Mouse (Mus musculus) macrophage (primary cell): ENCODE data around the gene Gria2. TPM values are rescaled to one million over a fixed set of nuclear protein-coding genes. Genes with fewer than 3 reads are reported as not detected.

Experiments used
- H3K27ac ChIP-seq: fragments of 350-480 bp; formaldehyde crosslinking; 2 replicates; pipeline ENCODE4 v1.9.0; 2021
- H3K36me3 ChIP-seq: fragments of 350-480 bp; formaldehyde crosslinking; 2 replicates; pipeline ENCODE4 v1.9.0; 2021; ENCODE audit errors: inconsistent target
- H3K4me3 ChIP-seq: fragments of 350-480 bp; formaldehyde crosslinking; 2 replicates; pipeline ENCODE4 v1.9.0; 2021; ENCODE audit errors: inconsistent target
- H3K79me2 ChIP-seq: fragments of 350-480 bp; formaldehyde crosslinking; 2 replicates; pipeline ENCODE4 v1.9.0; 2021; ENCODE audit errors: inconsistent target
- WGBS: methylation state at CpG from one replicate; pipeline ENCODE4 v1.1.7; 2026; ENCODE audit warnings: inconsistent platforms; ENCODE audit not compliant: missing documents; 5-methylcytosine and 5-hydroxymethylcytosine counted together
- polyA plus RNA-seq: library from polyadenylated mRNA; stranded (reverse); fragments of 250-400 nt; gene quantifications from 3 replicates; pipeline ENCODE4 v1.2.4, GENCODE M21; 2018; ENCODE audit warnings: inconsistent platforms
- total RNA-seq, 78 experiments: library from RNA; depleted of rRNA; stranded (reverse); fragments of 250-400 nt; gene quantifications; 1 replicate in 9 of 78; 2 replicates in 24 of 78; 3 replicates in 43 of 78; 4 replicates in 2 of 78; pipeline ENCODE4 v1.2.4; 2018; ENCODE audit warnings: inconsistent platforms in 56 of 78

Gria2 gene
- not detected for total RNA-seq (2018; cell fraction: chromatin; rRNA removed)
- total RNA-seq (2018; cell fraction: cytosol; rRNA removed) = not detected
- total RNA-seq (2018; cell fraction: nucleus; rRNA removed) = not detected
- polyA plus RNA-seq = not detected in 3 replicates

DNA sequence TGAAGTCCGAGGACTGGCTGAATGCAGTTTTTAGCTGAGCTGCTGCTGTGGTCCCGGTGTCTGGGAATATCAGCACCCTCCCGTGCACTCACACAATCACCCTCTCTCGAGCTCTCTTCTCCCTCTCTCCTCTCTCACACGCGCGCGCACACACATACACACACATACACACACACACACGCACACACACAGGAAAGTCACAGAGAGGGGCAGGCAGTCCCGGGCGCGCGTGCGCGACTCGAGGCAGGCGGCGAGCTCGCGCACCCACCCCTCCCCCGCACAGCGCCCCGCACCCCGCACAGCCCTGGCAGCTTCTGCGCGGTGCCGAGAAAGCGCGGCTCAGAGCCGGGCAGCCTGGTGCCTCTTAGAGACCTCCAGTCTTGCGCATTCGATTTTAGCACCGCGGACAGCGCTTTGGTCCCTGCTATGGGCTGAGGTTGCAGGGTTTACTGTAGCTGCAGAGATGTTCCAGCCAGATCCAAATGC is at the start of gene Gria2:
Gene Gria2 (minus strand): TSS at position 240 of the 486 bp plus-strand sequence.
- H3K79me2 ChIP-seq = no peaks in the 10 kb centered on the region
- no peak within 1 kb of the TSS for H3K4me3 ChIP-seq
- 3% methylated on average over 34 of the region's 35 CpGs for WGBS
- H3K36me3 ChIP-seq = no peaks in the 10 kb centered on the region
- no peak within 1 kb of the TSS for H3K27ac ChIP-seq

- H3K79me2 ChIP-seq = no peaks in the 10 kb centered on the region
- no peaks in the 10 kb centered on the region for H3K36me3 ChIP-seq
- H3K4me3 ChIP-seq = no peak overlapping the region
- WGBS = 83% methylated on average over 9 of the region's 10 CpGs
- H3K27ac ChIP-seq = no peak overlapping the region
These were observed 48.3 kb upstream of the Gria2 start for GRCm38 (mm10) chr3:80850947-80851346.

- no peak overlapping the region for H3K27ac ChIP-seq
- 95% methylated on average over 2 of the region's 2 CpGs for WGBS
- H3K79me2 ChIP-seq = no peaks in the 10 kb centered on the region
- no peak overlapping the region for H3K4me3 ChIP-seq
- no peaks in the 10 kb centered on the region for H3K36me3 ChIP-seq
These were observed 43.0 kb upstream of the Gria2 start for GRCm38 (mm10) chr3:80845634-80846033.

DNA sequence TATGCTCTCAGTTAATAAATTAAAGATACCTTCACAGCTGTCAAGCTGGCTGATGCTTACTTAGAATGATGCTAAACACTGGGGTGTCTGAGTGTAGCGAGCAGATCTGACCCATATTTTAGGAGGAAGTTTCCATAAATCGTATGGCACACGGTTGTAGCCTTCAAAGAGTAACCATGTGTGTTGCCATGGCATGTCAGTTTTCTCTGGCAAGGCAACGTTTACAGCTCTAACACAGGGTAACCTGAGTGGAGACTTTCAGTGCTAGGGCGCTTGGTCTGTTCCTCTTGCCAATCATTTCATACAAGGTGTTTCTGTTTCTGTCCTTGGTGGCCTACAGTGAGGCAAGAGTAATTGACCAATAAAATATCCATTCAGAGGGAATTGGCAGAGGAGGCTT is 37.2 kb upstream of the Gria2 start:
- Histone ChIP-seq H3K4me3 (no peak overlapping the region), H3K79me2 (no peaks in the 10 kb centered on the region), H3K36me3 (no peaks in the 10 kb centered on the region), H3K27ac (no peak overlapping the region)
- 82% methylated on average over 5 of the region's 5 CpGs for WGBS

GRCm38 (mm10) chr3:80837583-80837982 is 34.9 kb upstream of the Gria2 start:
- H3K79me2 ChIP-seq = no peaks in the 10 kb centered on the region
- H3K4me3 ChIP-seq = no peak overlapping the region
- H3K27ac ChIP-seq = no peak overlapping the region
- WGBS = 72% methylated on average over 3 of the region's 3 CpGs
- H3K36me3 ChIP-seq = no peaks in the 10 kb centered on the region

DNA sequence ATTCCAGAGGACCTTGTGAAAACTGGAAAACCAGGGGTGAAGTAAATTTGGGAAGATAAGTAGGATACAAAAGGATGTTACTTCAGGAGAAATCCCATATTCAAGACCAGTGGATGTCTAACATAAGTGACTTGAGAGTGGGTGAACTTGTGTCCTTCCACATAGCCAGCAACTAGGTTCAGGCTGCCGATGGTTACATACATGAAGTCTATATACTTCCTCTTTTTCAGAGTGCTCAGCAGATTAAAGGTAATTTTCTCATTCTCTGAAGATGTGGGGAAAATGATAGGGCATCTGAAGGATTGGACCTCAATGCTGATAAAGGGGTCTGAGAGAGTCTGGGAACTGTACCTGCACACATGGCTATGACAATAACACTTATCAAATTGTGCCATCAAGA is 21.3 kb upstream of the Gria2 start:
- 0% methylated on average over 1 of the region's 1 CpGs for WGBS
- Histone ChIP-seq H3K36me3 (no peaks in the 10 kb centered on the region), H3K4me3 (no peak overlapping the region), H3K79me2 (no peaks in the 10 kb centered on the region), H3K27ac (no peak overlapping the region)

- no peaks in the 10 kb centered on the region for H3K36me3 ChIP-seq
- H3K4me3 ChIP-seq = no peak overlapping the region
- no peaks in the 10 kb centered on the region for H3K79me2 ChIP-seq
- no peak overlapping the region for H3K27ac ChIP-seq
- WGBS = 88% methylated on average over 1 of the region's 1 CpGs
These were observed 16.0 kb upstream of the Gria2 start for GRCm38 (mm10) chr3:80818619-80819018.

DNA sequence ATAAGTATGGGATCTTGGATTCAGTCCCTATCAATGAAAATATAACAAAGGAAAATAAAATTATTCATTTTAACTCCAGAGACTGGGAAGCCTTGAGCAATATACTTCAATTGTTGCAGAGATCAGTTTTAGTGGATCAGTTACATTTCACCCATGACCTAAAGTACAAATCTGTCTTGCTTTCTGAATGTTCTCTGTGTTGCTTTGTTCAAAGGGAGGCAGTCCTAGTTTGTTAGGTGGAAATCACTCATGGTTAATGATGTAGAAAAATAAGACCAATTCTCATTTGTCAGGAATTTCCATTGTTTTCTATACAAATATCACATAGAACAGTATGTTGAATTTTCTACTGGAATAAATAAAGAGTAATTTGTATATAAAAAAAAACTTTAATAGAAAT is 11.1 kb upstream of the Gria2 start:
- Histone ChIP-seq H3K79me2 (no peaks in the 10 kb centered on the region), H3K36me3 (no peaks in the 10 kb centered on the region), H3K4me3 (no peak overlapping the region), H3K27ac (no peak overlapping the region)

DNA sequence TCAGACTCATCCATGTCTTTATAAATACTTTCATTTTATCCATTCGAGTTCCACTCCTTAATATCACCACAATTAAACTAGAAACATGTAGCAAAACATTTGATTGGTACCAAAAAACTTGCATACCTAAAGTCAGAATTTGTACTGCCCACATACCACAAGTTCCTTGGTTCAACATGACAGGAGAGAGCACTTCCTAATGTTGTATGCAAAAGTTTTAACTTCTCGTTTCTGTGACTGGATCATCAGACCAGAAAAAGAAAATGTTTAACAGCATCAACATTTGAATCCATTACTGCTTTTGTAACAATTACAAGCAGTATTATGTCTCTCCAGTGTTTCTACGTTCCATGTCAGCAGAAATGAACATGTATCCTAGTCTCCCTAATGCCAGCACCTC is 9.6 kb upstream of the Gria2 start:
- WGBS = 28% methylated on average over 3 of the region's 3 CpGs

GRCm38 (mm10) chr3:80805327-80805726 is 2.7 kb upstream of the Gria2 start:
- no peak overlapping the region for H3K4me3 ChIP-seq
- H3K36me3 ChIP-seq = no peaks in the 10 kb centered on the region
- H3K79me2 ChIP-seq = no peaks in the 10 kb centered on the region
- H3K27ac ChIP-seq = no peak overlapping the region
- 13% methylated on average over 1 of the region's 1 CpGs for WGBS

More for the DNA sequence above, 9.6 kb upstream of the Gria2 start:
- H3K27ac ChIP-seq = no peak overlapping the region
- H3K79me2 ChIP-seq = no peaks in the 10 kb centered on the region
- H3K36me3 ChIP-seq = no peaks in the 10 kb centered on the region
- H3K4me3 ChIP-seq = no peak overlapping the region

- 83% methylated on average over 1 of the region's 1 CpGs for WGBS
- H3K4me3 ChIP-seq = no peak overlapping the region
- no peak overlapping the region for H3K27ac ChIP-seq
- H3K79me2 ChIP-seq = no peaks in the 10 kb centered on the region
- no peaks in the 10 kb centered on the region for H3K36me3 ChIP-seq
These were observed 1.2 kb upstream of the Gria2 start for GRCm38 (mm10) chr3:80803811-80804210.

GRCm38 (mm10) chr3:80803211-80803610 is 576 bp upstream of the Gria2 start:
- WGBS = 67% methylated on average over 8 of the region's 8 CpGs
- no peak overlapping the region for H3K27ac ChIP-seq
- no peak overlapping the region for H3K4me3 ChIP-seq
- H3K79me2 ChIP-seq = no peaks in the 10 kb centered on the region
- H3K36me3 ChIP-seq = no peaks in the 10 kb centered on the region

- Histone ChIP-seq H3K4me3 (no peak overlapping the region), H3K27ac (no peak overlapping the region), H3K36me3 (no peaks in the 10 kb centered on the region), H3K79me2 (no peaks in the 10 kb centered on the region)
- 32% methylated on average over 6 of the region's 6 CpGs for WGBS
These were observed 766 bp downstream of the Gria2 start for GRCm38 (mm10) chr3:80801827-80802310.

DNA sequence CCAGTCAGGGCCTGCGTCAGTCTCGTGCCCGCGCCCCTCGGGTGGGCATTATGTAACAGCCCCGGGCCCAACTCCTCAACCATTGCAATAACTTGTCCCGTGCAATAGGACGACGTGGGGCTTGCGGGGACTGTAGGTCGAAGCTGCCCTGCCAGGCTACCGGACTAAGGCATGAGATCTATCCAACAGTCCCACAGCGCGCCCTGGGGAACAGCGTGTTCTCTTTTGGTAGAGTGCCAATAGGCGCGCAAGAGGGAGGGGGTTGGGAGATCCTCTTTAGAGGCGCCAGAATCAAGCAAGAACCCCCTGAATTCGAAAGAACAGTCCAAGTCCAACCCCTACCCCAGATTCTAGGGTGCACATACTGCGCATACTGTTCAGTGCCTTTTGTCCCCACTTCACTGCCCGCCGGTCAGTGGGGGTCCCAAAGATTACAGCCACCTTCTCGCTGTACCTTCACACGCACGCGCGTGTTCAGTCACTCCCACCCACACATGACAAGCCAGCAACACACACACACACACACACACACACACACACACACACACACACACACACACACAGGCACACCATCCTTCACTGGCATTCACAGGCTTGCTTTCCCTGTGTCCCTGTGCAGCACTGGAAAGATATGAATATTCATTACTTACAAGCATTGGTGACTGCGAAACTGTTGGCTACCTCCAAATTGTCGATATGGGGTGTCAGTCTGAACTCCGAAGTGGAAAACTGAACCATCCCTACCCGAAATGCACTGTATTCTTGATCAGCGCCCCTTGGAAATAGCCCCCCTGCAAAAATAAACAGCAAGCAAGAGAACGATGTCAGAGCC is 1.4 kb downstream of the Gria2 start:
- Histone ChIP-seq H3K79me2 (no peaks in the 10 kb centered on the region), H3K36me3 (no peaks in the 10 kb centered on the region), H3K4me3 (no peak overlapping the region), H3K27ac (no peak overlapping the region)
- WGBS = 12% methylated on average over 33 of the region's 33 CpGs

GRCm38 (mm10) chr3:80800299-80800994 is 2.2 kb downstream of the Gria2 start:
- Histone ChIP-seq H3K79me2 (no peaks in the 10 kb centered on the region), H3K4me3 (no peak overlapping the region), H3K27ac (no peak overlapping the region), H3K36me3 (no peaks in the 10 kb centered on the region)
- under 1% methylated on average over 29 of the region's 29 CpGs for WGBS
